Mouse (Mus musculus) WW6 (cell line): Measurements from ENCODE around the gene Ppp1r12c.

Experiments
- DNase-seq: peaks from one replicate; pipeline ENCODE4 v3.0.0-alpha.2; 2013; ENCODE audit warnings: low read depth, low spot score

The Ppp1r12c gene

GRCm38 (mm10) chr7:4492284-4493224 is 8.9 kb downstream of the Ppp1r12c start:
- no peak for DNase-seq

GRCm38 (mm10) chr7:4491308-4491707 is 10.2 kb downstream of the Ppp1r12c start:
- no peak for DNase-seq

- DNase-seq: no peak
Measured at GRCm38 (mm10) chr7:4482281-4482680, 19.2 kb downstream of the Ppp1r12c start.

- no peak for DNase-seq
Measured at GRCm38 (mm10) chr7:4479674-4480073, 21.8 kb downstream of the Ppp1r12c start.

- DNase-seq: no peak
Measured at GRCm38 (mm10) chr7:4478796-4479291, 22.6 kb downstream of the Ppp1r12c start.

GRCm38 (mm10) chr7:4478021-4478795 is 23.3 kb downstream of the Ppp1r12c start:
- DNase-seq: peak; percentile 79

GRCm38 (mm10) chr7:4473940-4474339 is 27.5 kb downstream of the Ppp1r12c start:
- DNase-seq: no peak

- DNase-seq: no peak
Measured at GRCm38 (mm10) chr7:4471179-4471555, 30.3 kb downstream of the Ppp1r12c start.

- no peak for DNase-seq
Measured at GRCm38 (mm10) chr7:4470275-4471178, 31.0 kb downstream of the Ppp1r12c start.

GRCm38 (mm10) chr7:4467801-4468200 is 33.7 kb downstream of the Ppp1r12c start:
- DNase-seq: no peak

GRCm38 (mm10) chr7:4464194-4464824 is 37.2 kb downstream of the Ppp1r12c start:
- DNase-seq: no peak

- DNase-seq: no peak
Measured at GRCm38 (mm10) chr7:4460576-4461434, 40.7 kb downstream of the Ppp1r12c start, which contains the start of gene Eps8l1. TSS of gene Eps8l1 (plus strand) at chr7:4460674.

- no peak for DNase-seq
Measured at GRCm38 (mm10) chr7:4452644-4453043, 48.8 kb downstream of the Ppp1r12c start.

GRCm38 (mm10) chr7:4449211-4449610 is 52.3 kb downstream of the Ppp1r12c start:
- no peak for DNase-seq

GRCm38 (mm10) chr7:4448439-4448838 is 53.0 kb downstream of the Ppp1r12c start:
- no peak for DNase-seq

- no peak for DNase-seq
Measured at GRCm38 (mm10) chr7:4447138-4447537, 54.3 kb downstream of the Ppp1r12c start.

GRCm38 (mm10) chr7:4445216-4445791 is 56.2 kb downstream of the Ppp1r12c start, which contains the start of gene Rdh13:
TSS of gene Rdh13 (minus strand) at chr7:4445649.
- peak; percentile 76 for DNase-seq

- DNase-seq: no peak
Measured at GRCm38 (mm10) chr7:4440549-4440948, 60.9 kb downstream of the Ppp1r12c start.

GRCm38 (mm10) chr7:4437721-4438120 is 63.8 kb downstream of the Ppp1r12c start:
- DNase-seq: no peak
